Mouse (Mus musculus) embryonic facial prominence, embryonic 14.5 days (tissue): ENCODE measurements around the gene Olfr802. TPM values are rescaled to one million over a fixed set of nuclear protein-coding genes. Genes with fewer than 3 reads are reported as not detected.

Experiments
- microRNA-seq: library from miRNA; unstranded; fragments of <30 nt; microRNA quantifications from one replicate; pipeline ENCODE4, GENCODE M21; 2016; ENCODE audit warnings: borderline number of aligned reads
- polyA plus RNA-seq: library from polyadenylated mRNA; unstranded; fragments of >200 nt; fragmentation: Nextera tagmentation; extraction: Ambion mirVana; gene quantifications from 2 replicates; pipeline ENCODE4 v1.2.1, GENCODE M21; 2014

Olfr802 gene
- polyA plus RNA-seq, 1 experiment from 2014 or later, result not detected

Small RNAs within 50 kb of the gene (microRNA-seq; reads per million reads assigned to microRNA genes)
- not detected for gene Gm24485

Other genes with a start within 250 kb of the Olfr802 start
- gene Olfr787, start 226.3 kb downstream of the Olfr802 start, polyA plus RNA-seq, result not detected in 2 replicates
- not detected in 2 replicates for gene Olfr788, start 217.2 kb downstream of the Olfr802 start, polyA plus RNA-seq
- not detected in 2 replicates for gene Olfr789, start 203.4 kb downstream of the Olfr802 start, polyA plus RNA-seq
- not detected in 2 replicates for gene Olfr790, start 189.7 kb downstream of the Olfr802 start, polyA plus RNA-seq
- not detected in 2 replicates for gene Olfr791, start 166.4 kb downstream of the Olfr802 start, polyA plus RNA-seq
- gene Olfr792, start 149.0 kb downstream of the Olfr802 start, polyA plus RNA-seq, result not detected in 2 replicates
- gene Olfr794, start 120.5 kb downstream of the Olfr802 start, polyA plus RNA-seq, result not detected in 2 replicates
- not detected in 2 replicates for gene Olfr796, start 75.6 kb downstream of the Olfr802 start, polyA plus RNA-seq
- gene Olfr798, start 60.2 kb downstream of the Olfr802 start, polyA plus RNA-seq, result not detected in 2 replicates
- not detected in 2 replicates for gene Olfr799, start 50.7 kb downstream of the Olfr802 start, polyA plus RNA-seq
- not detected in 2 replicates for gene Olfr800, start 30.5 kb downstream of the Olfr802 start, polyA plus RNA-seq
- gene Olfr801, start 14.3 kb downstream of the Olfr802 start, polyA plus RNA-seq, result not detected in 2 replicates
- not detected in 2 replicates for gene Olfr803, start 6.1 kb upstream of the Olfr802 start, polyA plus RNA-seq
- not detected in 2 replicates for gene Olfr804, start 15.0 kb upstream of the Olfr802 start, polyA plus RNA-seq
- gene Olfr805, start 41.2 kb upstream of the Olfr802 start, polyA plus RNA-seq, result not detected in 2 replicates
- not detected in 2 replicates for gene Olfr806, start 53.8 kb upstream of the Olfr802 start, polyA plus RNA-seq
- gene Olfr807, start 69.6 kb upstream of the Olfr802 start, polyA plus RNA-seq, result not detected in 2 replicates
- gene Olfr808, start 77.3 kb upstream of the Olfr802 start, polyA plus RNA-seq, result not detected in 2 replicates
- gene Olfr809, start 86.5 kb upstream of the Olfr802 start, polyA plus RNA-seq, result not detected in 2 replicates
- gene Olfr810, start 106.7 kb upstream of the Olfr802 start, polyA plus RNA-seq, result 0.07 and 0.22 TPM in 2 replicates
- gene Olfr811, start 116.2 kb upstream of the Olfr802 start, polyA plus RNA-seq, result not detected in 2 replicates
- 0.16 and 0.21 TPM in 2 replicates for gene Olfr812, start 157.9 kb upstream of the Olfr802 start, polyA plus RNA-seq
- gene Olfr813, start 167.2 kb upstream of the Olfr802 start, polyA plus RNA-seq, result not detected in 2 replicates
- gene Olfr814, start 191.7 kb upstream of the Olfr802 start, polyA plus RNA-seq, result not detected in 2 replicates
- not detected in 2 replicates for gene Olfr815, start 217.7 kb upstream of the Olfr802 start, polyA plus RNA-seq
- gene Olfr816, start 227.4 kb upstream of the Olfr802 start, polyA plus RNA-seq, result 0.09 and 0.11 TPM in 2 replicates